Mouse (Mus musculus) limb, embryonic 11.5 days (tissue): ENCODE measurements at regions not wholly inside any gene's neighbourhood (a gene's known extent, or its start where the extent isn't known, plus 50 kb on each side); places are given as distances from the start of the nearest gene placed in this dataset.
A peak's percentile ranks its signal among the peaks of the same experiment; 100 is the strongest.
"Not testable (repeated sequence)": the region's sequence is repeated elsewhere in the genome, so short reads cannot be mapped to it uniquely, and the experiment has no call there.

Experiments used
- ATAC-seq: fragments of 200-750 bp; cut with Nextera tagmentation; 2 replicates; pipeline ENCODE4 v1.8.0; 2017; ENCODE audit warnings: low read depth; ENCODE audit not compliant: insufficient number of reproducible peaks, low FRiP score, low TSS enrichment
- DNase-seq: peaks from one replicate; pipeline ENCODE4 v3.0.0-alpha.2; 2015; ENCODE audit warnings: low spot score
- H3K27ac ChIP-seq: fragments of 300-500 bp; sonication (generic); replicated peaks from 2 replicates; pipeline ENCODE4 v1.5.1; 2014; ENCODE audit warnings: low read depth, mild to moderate bottlenecking, low read length
- H3K27me3 ChIP-seq: fragments of 300-500 bp; sonication (generic); 2 replicates; pipeline ENCODE4 v1.6.1; 2014; ENCODE audit warnings: mild to moderate bottlenecking, low read length, mixed read lengths; ENCODE audit not compliant: control insufficient read depth, insufficient read depth
- H3K36me3 ChIP-seq: fragments of 300-500 bp; sonication (generic); 2 replicates; pipeline ENCODE4 v1.6.1; 2014; ENCODE audit warnings: mild to moderate bottlenecking, low read length, moderate library complexity, mixed read lengths; ENCODE audit not compliant: control insufficient read depth, insufficient read depth
- H3K4me1 ChIP-seq: fragments of 300-500 bp; sonication (generic); 2 replicates; pipeline ENCODE4 v1.6.1; 2014; ENCODE audit warnings: low read length, mixed read lengths; ENCODE audit not compliant: control insufficient read depth, insufficient read depth
- H3K4me2 ChIP-seq: fragments of 300-500 bp; sonication (generic); 2 replicates; pipeline ENCODE4 v1.6.1; 2014; ENCODE audit warnings: low read depth, mild to moderate bottlenecking, moderate library complexity; ENCODE audit not compliant: severe bottlenecking
- H3K4me3 ChIP-seq: fragments of 300-500 bp; sonication (generic); 2 replicates; pipeline ENCODE4 v1.5.1; 2014; ENCODE audit warnings: low read depth, low read length
- H3K9ac ChIP-seq: fragments of 300-500 bp; sonication (generic); 2 replicates; pipeline ENCODE4 v1.6.1; 2014; ENCODE audit warnings: mild to moderate bottlenecking, low read length
- H3K9me3 ChIP-seq: fragments of 300-500 bp; sonication (generic); 2 replicates; pipeline ENCODE4 v1.6.1; 2016; ENCODE audit warnings: low read length; ENCODE audit not compliant: control insufficient read depth
- WGBS: fragments of 180-500 bp; shearing (Covaris S2); extraction: QIAGEN DNeasy Blood & Tissue Kit; methylation state at CpG from one replicate; pipeline ENCODE4 v1.1.7; 2014; 5-methylcytosine and 5-hydroxymethylcytosine counted together

DNA sequence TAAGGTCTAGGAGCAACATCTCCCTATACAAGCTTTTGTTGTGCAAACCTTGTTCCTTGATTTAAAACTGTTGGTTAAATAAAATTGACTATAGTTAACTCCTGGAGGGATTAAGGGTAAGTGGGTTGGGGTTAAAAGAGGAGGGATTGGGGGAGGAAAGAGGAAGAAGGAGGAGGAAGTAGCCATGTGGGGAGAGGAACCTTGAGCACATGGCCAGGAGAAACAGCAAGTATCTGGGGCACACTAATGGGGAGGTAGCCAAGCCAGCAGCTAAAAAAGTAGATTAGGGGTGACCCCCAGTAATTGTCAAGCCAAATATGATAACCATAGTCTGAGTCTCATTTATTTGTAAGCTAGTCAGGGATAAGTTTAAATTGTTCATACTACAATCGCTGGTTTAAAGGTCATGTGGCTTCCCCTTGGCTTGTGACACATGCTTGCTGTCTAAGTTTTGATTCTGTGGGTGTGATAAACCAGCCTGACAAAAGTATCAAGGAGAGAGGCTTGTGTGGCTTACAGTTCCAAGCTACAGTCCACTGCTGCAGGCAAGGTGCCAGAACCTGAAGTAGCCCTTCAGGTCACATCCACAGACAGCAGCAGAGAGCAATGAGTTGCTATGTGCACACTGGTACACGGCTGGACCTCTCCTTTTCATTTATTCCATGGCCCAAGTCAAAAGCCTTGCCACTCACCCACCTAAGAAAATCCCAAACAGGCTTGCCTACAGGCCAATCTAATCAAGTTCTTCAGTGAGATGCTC lies 189.8 kb downstream of the Tcp10c start:
- DNase-seq (no peak), ATAC-seq (no peak)
- Histone ChIP-seq H3K9ac (no peak overlapping the region), H3K4me2 (no peak overlapping the region), H3K27me3 (no peaks in the 10 kb centered on the region), H3K9me3 (peaks cover 70% of the 10 kb centered on the region), H3K4me3 (no peak overlapping the region), H3K36me3 (no peaks in the 10 kb centered on the region), H3K27ac (no peak overlapping the region), H3K4me1 (peaks cover 2% of the 10 kb centered on the region; the same call in 1 of the 2 replicates)
- WGBS: 64% methylated on average over 2 of the region's 2 CpGs

DNA sequence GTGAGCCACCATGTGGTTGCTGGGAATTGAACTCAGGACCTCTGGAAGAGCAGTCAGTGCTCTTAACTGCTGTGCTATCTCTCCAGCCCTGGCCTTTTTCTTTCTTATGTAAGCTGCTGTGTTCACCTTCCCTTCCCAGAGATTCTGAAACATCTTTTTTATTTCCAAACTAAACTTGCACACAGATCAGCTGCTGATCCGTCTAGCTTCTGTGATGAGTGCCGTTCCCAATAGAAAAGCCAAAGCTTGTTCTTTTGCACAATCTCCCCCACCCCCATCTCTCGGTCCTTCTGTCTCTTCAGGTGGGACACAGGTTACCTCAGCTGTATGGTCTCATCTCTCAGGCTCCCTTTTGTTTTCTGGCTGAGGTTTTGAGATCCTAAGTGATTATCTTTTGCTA lies 191.9 kb downstream of the Tcp10c start:
- Histone ChIP-seq H3K9ac (no peak overlapping the region), H3K27ac (no peak overlapping the region), H3K4me1 (no peaks in the 10 kb centered on the region), H3K9me3 (peaks cover 64% of the 10 kb centered on the region), H3K27me3 (no peaks in the 10 kb centered on the region), H3K36me3 (no peaks in the 10 kb centered on the region), H3K4me3 (no peak overlapping the region), H3K4me2 (no peak overlapping the region)
- DNase-seq (no peak), ATAC-seq (no peak)
- 59% methylated on average over 3 of the region's 3 CpGs for WGBS

DNA sequence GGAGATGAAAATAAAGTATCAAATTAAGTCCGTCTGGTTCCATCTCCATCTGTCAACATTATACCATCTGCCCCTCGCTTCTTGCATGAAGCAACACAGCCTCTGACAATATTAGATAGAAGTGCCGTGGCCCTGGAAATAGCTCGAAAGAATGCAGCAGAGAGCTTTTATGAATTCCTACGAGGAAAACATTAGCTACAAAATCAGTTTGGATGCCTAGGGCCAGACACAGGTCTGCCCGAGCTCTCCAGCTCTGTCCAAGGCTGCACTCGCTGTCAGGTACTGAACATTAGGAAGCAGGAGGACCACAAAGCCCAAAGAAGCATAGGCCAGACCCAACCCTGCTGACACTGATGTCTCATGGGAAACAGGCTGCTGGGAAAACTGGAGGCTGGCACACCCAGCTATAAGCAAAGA lies 192.3 kb downstream of the Tcp10c start:
- DNase-seq (no peak), ATAC-seq (no peak)
- Histone ChIP-seq H3K36me3 (no peaks in the 10 kb centered on the region), H3K4me3 (no peak overlapping the region), H3K27me3 (no peaks in the 10 kb centered on the region), H3K27ac (no peak overlapping the region), H3K9me3 (peaks cover 60% of the 10 kb centered on the region), H3K4me2 (no peak overlapping the region), H3K9ac (no peak overlapping the region), H3K4me1 (no peaks in the 10 kb centered on the region)
- WGBS: 85% methylated on average over 7 of the region's 7 CpGs

DNA sequence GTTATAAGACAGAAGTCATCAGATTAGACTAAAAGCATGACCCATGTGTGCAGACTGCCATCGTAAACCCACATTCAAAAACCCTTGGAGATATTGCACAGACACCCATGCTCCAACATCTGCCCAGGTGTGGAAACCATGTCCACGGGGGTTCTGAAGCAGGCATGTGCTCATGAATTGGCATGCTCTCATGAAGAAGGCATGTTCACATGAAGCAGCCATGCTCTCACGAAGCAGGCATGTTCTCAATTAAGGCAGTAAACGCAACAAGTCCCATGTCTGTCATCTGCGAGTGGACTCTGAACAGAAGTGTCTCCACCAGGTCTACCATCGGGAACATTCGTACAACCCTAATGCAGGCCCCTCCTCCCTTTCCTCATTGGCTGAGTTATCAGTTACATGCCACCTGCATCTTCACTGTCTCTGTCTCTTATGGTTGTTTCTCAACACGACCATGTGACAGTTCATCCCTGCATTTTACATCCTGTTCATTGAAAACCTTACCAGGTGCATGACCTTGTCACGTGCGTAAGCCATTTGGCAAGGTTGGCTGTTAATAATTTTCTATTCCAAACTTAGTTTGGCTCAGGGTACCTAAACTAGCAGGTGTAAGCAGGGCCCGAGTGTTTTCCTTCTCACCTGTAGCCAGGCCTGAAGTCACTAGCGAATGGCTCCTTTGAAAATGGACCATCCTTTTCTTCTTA lies 193.4 kb downstream of the Tcp10c start:
- 64% methylated on average over 12 of the region's 12 CpGs for whole genome bisulfite sequencing
- no peak overlapping the region for H3K9ac ChIP-seq
- H3K4me1 ChIP-seq: no peaks in the 10 kb centered on the region
- no peak overlapping the region for H3K27ac ChIP-seq
- peaks cover 59% of the 10 kb centered on the region for H3K9me3 ChIP-seq
- no peak for DNase-seq
- no peak overlapping the region for H3K4me3 ChIP-seq
- ATAC-seq: no peak
- no peaks in the 10 kb centered on the region for H3K27me3 ChIP-seq
- no peaks in the 10 kb centered on the region for H3K36me3 ChIP-seq
- no peak overlapping the region for H3K4me2 ChIP-seq

DNA sequence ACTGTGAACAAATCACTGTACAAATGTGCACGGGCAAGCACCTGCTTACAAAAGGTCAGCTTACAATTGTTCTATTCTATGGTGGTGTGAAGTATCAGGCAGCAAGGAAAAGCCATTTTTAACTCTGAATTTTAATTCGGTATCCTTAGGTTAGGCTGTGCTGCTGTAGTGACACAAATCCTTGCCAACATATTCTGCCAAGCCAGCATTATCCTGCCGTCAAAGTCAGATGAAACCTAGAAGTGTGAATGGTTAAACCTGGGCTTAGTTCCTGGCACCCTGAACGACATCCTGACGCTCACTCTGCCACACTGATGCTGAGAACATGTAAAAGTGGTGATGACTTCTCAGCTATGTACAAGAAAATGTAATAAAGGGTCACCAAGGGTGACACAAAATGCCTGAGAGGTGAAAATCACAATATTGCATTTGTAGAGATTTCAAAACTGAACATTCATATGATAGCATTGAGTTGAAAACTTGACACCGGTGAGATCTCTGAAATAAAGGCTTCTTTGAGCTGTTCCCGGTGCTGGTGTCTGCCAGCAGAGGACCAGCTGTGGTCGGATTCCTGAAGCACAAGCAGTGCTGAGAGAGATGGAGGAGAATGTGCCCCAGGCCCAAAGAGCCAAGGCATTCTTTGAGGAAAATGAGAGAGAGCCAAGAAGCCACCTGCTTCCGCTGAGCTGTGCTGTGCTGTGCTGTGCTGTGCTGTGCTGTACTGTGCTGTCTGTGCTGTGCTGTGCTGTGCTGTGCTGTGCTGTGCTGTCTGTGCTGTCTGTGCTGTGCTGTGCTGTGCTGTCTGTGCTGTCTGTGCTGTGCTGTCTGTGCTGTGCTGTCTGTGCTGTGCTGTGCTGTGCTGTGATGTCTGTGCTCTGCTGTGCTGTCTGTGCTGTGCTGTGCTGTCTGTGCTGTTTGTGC lies 195.9 kb downstream of the Tcp10c start:
- no peak overlapping the region for H3K9ac ChIP-seq
- H3K4me2 ChIP-seq: no peak overlapping the region
- no peaks in the 10 kb centered on the region for H3K27me3 ChIP-seq
- H3K36me3 ChIP-seq: no peaks in the 10 kb centered on the region
- peak; percentile 74; the same call in 1 of the 2 replicates for ATAC-seq
- DNase-seq: no peak
- no peak overlapping the region for H3K27ac ChIP-seq
- peaks cover 44% of the 10 kb centered on the region for H3K9me3 ChIP-seq
- H3K4me3 ChIP-seq: no peak overlapping the region
- H3K4me1 ChIP-seq: no peaks in the 10 kb centered on the region
- 69% methylated on average over 9 of the region's 9 CpGs for WGBS

DNA sequence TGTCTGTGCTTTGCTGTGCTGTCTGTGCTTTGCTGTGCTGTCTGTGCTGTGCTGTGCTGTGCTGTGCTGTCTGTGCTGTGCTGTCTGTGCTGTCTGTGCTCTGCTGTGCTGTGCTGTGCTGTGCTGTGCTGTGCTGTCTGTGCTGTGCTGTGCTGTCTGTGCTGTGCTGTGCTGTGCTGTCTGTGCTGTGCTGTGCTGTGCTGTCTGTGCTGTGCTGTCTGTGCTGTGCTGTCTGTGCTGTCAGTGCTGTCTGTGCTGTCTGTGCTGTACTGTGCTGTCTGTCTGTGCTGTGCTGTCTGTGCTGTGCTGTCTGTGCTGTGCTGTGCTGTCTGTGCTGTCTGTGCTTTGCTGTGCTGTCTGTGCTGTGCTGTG lies 196.5 kb downstream of the Tcp10c start:
- H3K4me1 ChIP-seq, H3K27ac ChIP-seq, DNase-seq, H3K27me3 ChIP-seq, H3K4me3 ChIP-seq, H3K36me3 ChIP-seq, H3K9ac ChIP-seq, H3K4me2 ChIP-seq: not testable (repeated sequence)
- peaks cover 40% of the 10 kb centered on the region for H3K9me3 ChIP-seq
- peak; percentile 35; the same call in 1 of the 2 replicates for ATAC-seq

DNA sequence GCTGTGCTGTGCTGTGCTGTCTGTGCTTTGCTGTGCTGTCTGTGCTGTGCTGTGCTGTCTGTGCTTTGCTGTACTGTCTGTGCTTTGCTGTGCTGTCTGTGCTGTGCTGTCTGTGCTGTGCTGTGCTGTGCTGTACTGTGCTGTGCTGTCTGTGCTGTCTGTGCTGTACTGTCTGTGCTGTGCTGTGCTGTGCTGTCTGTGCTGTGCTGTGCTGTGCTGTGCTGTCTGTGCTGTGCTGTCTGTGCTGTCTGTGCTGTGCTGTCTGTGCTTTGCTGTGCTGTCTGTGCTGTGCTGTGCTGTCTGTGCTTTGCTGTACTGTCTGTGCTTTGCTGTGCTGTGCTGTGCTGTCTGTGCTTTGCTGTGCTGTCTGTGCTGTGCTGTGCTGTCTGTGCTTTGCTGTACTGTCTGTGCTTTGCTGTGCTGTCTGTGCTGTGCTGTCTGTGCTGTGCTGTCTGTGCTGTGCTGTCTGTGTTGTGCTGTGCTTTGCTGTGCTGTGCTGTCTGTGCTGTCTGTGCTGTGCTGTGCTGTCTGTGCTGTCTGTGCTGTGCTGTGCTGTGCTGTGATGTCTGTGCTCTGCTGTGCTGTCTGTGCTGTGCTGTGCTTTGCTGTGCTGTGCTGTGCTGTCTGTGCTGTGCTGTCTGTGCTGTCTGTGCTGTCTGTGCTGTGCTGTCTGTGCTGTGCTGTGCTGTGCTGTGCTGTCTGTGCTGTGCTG lies 197.5 kb downstream of the Tcp10c start:
- not testable (repeated sequence) for H3K4me2 ChIP-seq, H3K4me3 ChIP-seq, H3K27ac ChIP-seq, H3K9ac ChIP-seq, H3K36me3 ChIP-seq, H3K27me3 ChIP-seq, H3K4me1 ChIP-seq
- DNase-seq (peak; percentile 41), ATAC-seq (peak; percentile 63)
- H3K9me3 ChIP-seq: peaks cover 36% of the 10 kb centered on the region

DNA sequence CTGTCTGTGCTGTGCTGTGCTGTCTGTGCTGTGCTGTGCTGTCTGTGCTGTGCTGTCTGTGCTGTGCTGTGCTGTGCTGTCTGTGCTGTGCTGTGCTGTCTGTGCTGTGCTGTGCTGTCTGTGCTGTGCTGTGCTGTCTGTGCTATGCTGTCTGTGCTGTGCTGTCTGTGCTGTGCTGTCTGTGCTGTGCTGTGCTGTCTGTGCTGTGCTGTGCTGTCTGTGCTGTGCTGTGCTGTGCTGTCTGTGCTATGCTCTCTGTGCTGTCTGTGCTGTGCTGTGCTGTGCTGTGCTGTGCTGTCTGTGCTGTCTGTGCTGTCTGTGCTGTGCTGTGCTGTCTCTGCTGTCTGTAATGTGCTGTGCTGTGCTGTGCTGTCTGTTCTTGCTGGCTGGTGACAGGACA lies 198.5 kb downstream of the Tcp10c start:
- DNase-seq, H3K9ac ChIP-seq, H3K4me2 ChIP-seq, H3K36me3 ChIP-seq, H3K4me3 ChIP-seq, H3K27me3 ChIP-seq, H3K27ac ChIP-seq, H3K4me1 ChIP-seq: not testable (repeated sequence)
- ATAC-seq: peak; percentile 69; the same call in 1 of the 2 replicates
- peaks cover 28% of the 10 kb centered on the region for H3K9me3 ChIP-seq
